Mouse (Mus musculus) hindbrain, postnatal 0 days (tissue): ENCODE data around the gene Fgfr2. TPM values are rescaled to one million over a fixed set of nuclear protein-coding genes. Genes with fewer than 3 reads are reported as not detected.

Source experiments
- ATAC-seq: fragments of 200-750 bp; cut with Nextera tagmentation; 2 replicates; pipeline ENCODE4 v1.8.0; 2017; ENCODE audit warnings: mild to moderate bottlenecking, moderate TSS enrichment, moderate library complexity
- DNase-seq: peaks from one replicate; pipeline ENCODE4 v3.0.0-alpha.2; 2015; ENCODE audit warnings: low spot score
- H3K27ac ChIP-seq: fragments of 300-500 bp; sonication (generic); 2 replicates; pipeline ENCODE4 v1.5.1; 2014; ENCODE audit warnings: mild to moderate bottlenecking
- H3K27me3 ChIP-seq: fragments of 300-500 bp; sonication (generic); 2 replicates; pipeline ENCODE4 v1.6.1; 2014; ENCODE audit warnings: low read length, mixed read lengths; ENCODE audit not compliant: insufficient read depth
- H3K36me3 ChIP-seq: fragments of 300-500 bp; sonication (generic); 2 replicates; pipeline ENCODE4 v1.6.1; 2014; ENCODE audit warnings: low read length, mixed read lengths; ENCODE audit not compliant: insufficient read depth
- H3K4me1 ChIP-seq: fragments of 300-500 bp; sonication (generic); 2 replicates; pipeline ENCODE4 v1.6.1; 2014; ENCODE audit warnings: antibody characterized with exemption, low read length, mixed read lengths; ENCODE audit not compliant: insufficient read depth
- H3K4me2 ChIP-seq: fragments of 300-500 bp; sonication (generic); 2 replicates; pipeline ENCODE4 v1.6.1; 2014; ENCODE audit warnings: low read depth, mild to moderate bottlenecking, low read length, moderate library complexity, mixed read lengths
- H3K4me3 ChIP-seq: fragments of 300-500 bp; sonication (generic); 2 replicates; pipeline ENCODE4 v1.5.1; 2014; ENCODE audit warnings: low read length
- H3K9ac ChIP-seq: fragments of 300-500 bp; sonication (generic); replicated peaks from 2 replicates; pipeline ENCODE4 v1.6.1; 2014; ENCODE audit warnings: mild to moderate bottlenecking, low read length, moderate library complexity, mixed read lengths
- H3K9me3 ChIP-seq: fragments of 300-500 bp; sonication (generic); 2 replicates; pipeline ENCODE4 v1.6.1; 2016; ENCODE audit warnings: low read length, mixed read lengths
- CTCF ChIP-seq: IDR thresholded peaks from 2 replicates; pipeline ENCODE4 v1.5.1; 2016; ENCODE audit warnings: antibody characterized with exemption, control low read depth, low read depth
- WGBS: fragments of 180-500 bp; shearing (Covaris S2); extraction: QIAGEN DNeasy Blood & Tissue Kit; methylation state at CpG from one replicate; pipeline ENCODE4 v1.1.7; 2014; 5-methylcytosine and 5-hydroxymethylcytosine counted together
- polyA plus RNA-seq: library from polyadenylated mRNA; unstranded; fragments of >200 nt; fragmentation: Nextera tagmentation; extraction: Ambion mirVana; gene quantifications from 2 replicates; pipeline ENCODE4 v1.2.1, GENCODE M21; 2015
- total RNA-seq: library from RNA; depleted of rRNA; stranded (reverse); fragments of >200 nt; gene quantifications from 2 replicates; pipeline ENCODE4 v1.2.3, GENCODE M21; 2014

Fgfr2 gene
- total and polyA plus RNA-seq, 2 experiments from 2014 or later, result 17.3 to 49.0 TPM

GRCm38 (mm10) chr7:130382126-130382525, 2741.0 kb downstream of the Fgfr2 start:
- H3K9me3 ChIP-seq, result no peaks in the 10 kb centered on the region
- no peaks in the 10 kb centered on the region for H3K27me3 ChIP-seq
- ATAC-seq (no peak), DNase-seq (peak; percentile 36)
- no peak overlapping the region for H3K9ac ChIP-seq
- H3K36me3 ChIP-seq, result no peaks in the 10 kb centered on the region
- 81% methylated on average over 13 of the region's 13 CpGs for WGBS
- H3K4me2 ChIP-seq, result no peak overlapping the region
- TF ChIP-seq CTCF, result peak; percentile 46
- peak overlapping the region; percentile 33; the same call in 1 of the 2 replicates for H3K27ac ChIP-seq
- no peak overlapping the region for H3K4me3 ChIP-seq
- H3K4me1 ChIP-seq, result no peaks in the 10 kb centered on the region; the same call in 1 of the 2 replicates

DNA sequence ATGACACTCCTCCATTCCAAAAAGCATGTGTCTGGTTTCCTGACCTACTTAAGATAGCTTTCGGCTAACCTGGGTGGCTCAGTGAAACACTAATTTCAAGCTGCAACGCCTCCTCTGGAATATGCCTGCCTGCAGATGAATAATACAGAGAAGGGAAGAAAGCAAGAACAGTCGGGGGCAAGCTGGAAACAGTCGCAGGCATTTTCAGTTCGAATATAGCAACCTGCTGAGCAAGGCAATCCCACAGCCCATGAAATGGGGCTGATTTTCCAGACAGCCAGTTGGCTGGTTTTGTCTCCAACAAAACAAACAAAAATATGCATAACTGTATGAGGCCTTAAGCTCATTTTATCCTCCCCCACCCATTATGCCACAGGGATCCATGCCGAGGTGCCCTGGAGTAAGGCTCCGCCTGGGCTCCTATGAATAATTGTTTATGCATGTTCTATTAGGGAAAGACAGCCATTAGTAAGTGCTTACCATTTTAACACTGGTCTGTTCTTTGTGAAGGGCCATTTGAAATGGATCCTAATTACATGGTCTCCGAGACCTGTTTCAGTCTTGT, 2741.7 kb downstream of the Fgfr2 start:
- Histone ChIP-seq H3K4me2 (no peak overlapping the region), H3K4me3 (no peak overlapping the region), H3K9me3 (no peaks in the 10 kb centered on the region), H3K4me1 (no peaks in the 10 kb centered on the region; the same call in 1 of the 2 replicates), H3K27ac (peak overlapping the region; percentile 61), H3K9ac (no peak overlapping the region), H3K36me3 (no peaks in the 10 kb centered on the region), H3K27me3 (no peaks in the 10 kb centered on the region)
- WGBS, result 26% methylated on average over 8 of the region's 8 CpGs
- DNase-seq, result peak; percentile 47
- peak; percentile 44; the same call in 1 of the 2 replicates for ATAC-seq
- no peak; the same call in 1 of the 2 replicates for TF ChIP-seq CTCF

- WGBS, result 31% methylated on average over 8 of the region's 8 CpGs
- DNase-seq (peak; percentile 38), ATAC-seq (0 out of 2 replicates have a peak, but pooled peaks have one; percentile 45)
- Histone ChIP-seq H3K9ac (no peak overlapping the region), H3K4me2 (no peak overlapping the region), H3K27ac (peak overlapping the region; percentile 61), H3K27me3 (no peaks in the 10 kb centered on the region), H3K36me3 (no peaks in the 10 kb centered on the region), H3K4me3 (no peak overlapping the region), H3K9me3 (no peaks in the 10 kb centered on the region), H3K4me1 (no peaks in the 10 kb centered on the region; the same call in 1 of the 2 replicates)
- TF ChIP-seq CTCF, result peak; percentile 59
Observed at GRCm38 (mm10) chr7:130380769-130381355, 2742.3 kb downstream of the Fgfr2 start.

- no peak overlapping the region for H3K27ac ChIP-seq
- WGBS, result 68% methylated on average over 7 of the region's 7 CpGs
- ATAC-seq, result no peak
Observed at GRCm38 (mm10) chr7:130380367-130380766, 2742.8 kb downstream of the Fgfr2 start.

GRCm38 (mm10) chr7:130379886-130380285, 2743.3 kb downstream of the Fgfr2 start:
- Histone ChIP-seq H3K4me2 (no peak overlapping the region), H3K27me3 (no peaks in the 10 kb centered on the region), H3K27ac (no peak overlapping the region), H3K4me3 (no peak overlapping the region), H3K4me1 (no peaks in the 10 kb centered on the region; the same call in 1 of the 2 replicates), H3K9ac (no peak overlapping the region), H3K9me3 (no peaks in the 10 kb centered on the region), H3K36me3 (no peaks in the 10 kb centered on the region)
- 87% methylated on average over 5 of the region's 5 CpGs for WGBS
- ATAC-seq, result no peak
- TF ChIP-seq CTCF, result no peak
- no peak for DNase-seq

More at GRCm38 (mm10) chr7:130380367-130380766, 2742.8 kb downstream of the Fgfr2 start:
- TF ChIP-seq CTCF, result no peak
- no peak for DNase-seq
- Histone ChIP-seq H3K4me2 (no peak overlapping the region), H3K36me3 (no peaks in the 10 kb centered on the region), H3K4me3 (no peak overlapping the region), H3K9ac (no peak overlapping the region), H3K4me1 (no peaks in the 10 kb centered on the region; the same call in 1 of the 2 replicates), H3K9me3 (no peaks in the 10 kb centered on the region), H3K27me3 (no peaks in the 10 kb centered on the region)

GRCm38 (mm10) chr7:130378308-130378707, 2744.8 kb downstream of the Fgfr2 start:
- no peak overlapping the region for H3K4me2 ChIP-seq
- no peak for TF ChIP-seq CTCF
- H3K4me3 ChIP-seq, result no peak overlapping the region
- no peak overlapping the region for H3K27ac ChIP-seq
- ATAC-seq, result no peak
- no peaks in the 10 kb centered on the region for H3K27me3 ChIP-seq
- 86% methylated on average over 3 of the region's 3 CpGs for WGBS
- H3K36me3 ChIP-seq, result no peaks in the 10 kb centered on the region
- no peak for DNase-seq
- no peak overlapping the region for H3K9ac ChIP-seq
- H3K4me1 ChIP-seq, result no peaks in the 10 kb centered on the region; the same call in 1 of the 2 replicates
- H3K9me3 ChIP-seq, result no peaks in the 10 kb centered on the region

- Histone ChIP-seq H3K4me1 (no peaks in the 10 kb centered on the region; the same call in 1 of the 2 replicates), H3K9ac (no peak overlapping the region), H3K9me3 (no peaks in the 10 kb centered on the region), H3K27me3 (no peaks in the 10 kb centered on the region), H3K4me2 (no peak overlapping the region), H3K4me3 (no peak overlapping the region), H3K27ac (no peak overlapping the region), H3K36me3 (no peaks in the 10 kb centered on the region)
- DNase-seq (no peak), ATAC-seq (no peak)
- TF ChIP-seq CTCF, result no peak
- 76% methylated on average over 9 of the region's 9 CpGs for WGBS
Observed at GRCm38 (mm10) chr7:130374311-130374710, 2748.8 kb downstream of the Fgfr2 start.
